Mouse (Mus musculus) small intestine, adult 2 months (tissue): ENCODE data around the gene Nlrp6.

Experiments used
- CTCF ChIP-seq: fragments of 200-500 bp; IDR thresholded peaks from 2 replicates; pipeline ENCODE4 v1.5.1; 2012; ENCODE audit warnings: low read depth, mild to moderate bottlenecking, control low read depth, inconsistent platforms, low read length, moderate library complexity, mixed read lengths; ENCODE audit not compliant: insufficient replicate concordance, insufficient read length; ENCODE audit errors: extremely low read depth
- POLR2A ChIP-seq: fragments of 200-500 bp; IDR thresholded peaks from 2 replicates; pipeline ENCODE4 v1.6.1; 2012; ENCODE audit warnings: low read depth, mild to moderate bottlenecking, control low read depth, inconsistent platforms, low read length, moderate library complexity

- no peak for TF ChIP-seq POLR2A
- TF ChIP-seq CTCF: no peak
These were observed 24.5 kb downstream of the Nlrp6 start for GRCm38 (mm10) chr7:140945247-140945646.
